Mouse (Mus musculus) kidney, embryonic 14.5 days (tissue): Measurements from ENCODE around the gene Crb1. TPM values are rescaled to one million over a fixed set of nuclear protein-coding genes. Genes with fewer than 3 reads are reported as not detected.

Experiments used
- ATAC-seq: fragments of 200-750 bp; cut with Nextera tagmentation; 2 replicates; pipeline ENCODE4 v1.8.0; 2017; ENCODE audit warnings: moderate number of reproducible peaks, mild to moderate bottlenecking, moderate TSS enrichment, moderate library complexity; ENCODE audit not compliant: low FRiP score, low TSS enrichment
- H3K27ac ChIP-seq: fragments of 300-500 bp; sonication (generic); 2 replicates; pipeline ENCODE4 v1.5.1; 2014; ENCODE audit warnings: low read depth, mild to moderate bottlenecking, low read length, moderate library complexity, mixed read lengths
- H3K27me3 ChIP-seq: fragments of 300-500 bp; sonication (generic); 2 replicates; pipeline ENCODE4 v1.6.1; 2014; ENCODE audit warnings: mild to moderate bottlenecking, low read length; ENCODE audit not compliant: control insufficient read depth, insufficient read depth
- H3K36me3 ChIP-seq: fragments of 300-500 bp; sonication (generic); 2 replicates; pipeline ENCODE4 v1.6.1; 2014; ENCODE audit warnings: low read length, mixed read lengths; ENCODE audit not compliant: control insufficient read depth, insufficient read depth
- H3K4me1 ChIP-seq: fragments of 300-500 bp; sonication (generic); 2 replicates; pipeline ENCODE4 v1.6.1; 2014; ENCODE audit warnings: low read length, mixed read lengths; ENCODE audit not compliant: control insufficient read depth, insufficient read depth
- H3K4me2 ChIP-seq: fragments of 300-500 bp; sonication (generic); replicated peaks from 2 replicates; pipeline ENCODE4 v1.6.1; 2014; ENCODE audit warnings: low read depth, mild to moderate bottlenecking, low read length
- H3K4me3 ChIP-seq: fragments of 300-500 bp; sonication (generic); 2 replicates; pipeline ENCODE4 v1.5.1; 2014; ENCODE audit warnings: mild to moderate bottlenecking, low read length
- H3K9ac ChIP-seq: fragments of 300-500 bp; sonication (generic); 2 replicates; pipeline ENCODE4 v1.6.1; 2014; ENCODE audit warnings: low read depth, mild to moderate bottlenecking, low read length, moderate library complexity
- H3K9me3 ChIP-seq: fragments of 300-500 bp; sonication (generic); 2 replicates; pipeline ENCODE4 v1.6.1; 2016; ENCODE audit warnings: low read length; ENCODE audit not compliant: control insufficient read depth
- WGBS: fragments of 180-500 bp; shearing (Covaris S2); extraction: QIAGEN DNeasy Blood & Tissue Kit; methylation state at CpG from one replicate; pipeline ENCODE4 v1.1.7; 2014; 5-methylcytosine and 5-hydroxymethylcytosine counted together
- polyA plus RNA-seq: library from polyadenylated mRNA; unstranded; fragments of >200 nt; fragmentation: Nextera tagmentation; extraction: Ambion mirVana; gene quantifications from 2 replicates; pipeline ENCODE4 v1.2.1, GENCODE M21; 2014

Gene Crb1
- polyA plus RNA-seq, 1 experiment from 2014 or later: 0.14 TPM

DNA sequence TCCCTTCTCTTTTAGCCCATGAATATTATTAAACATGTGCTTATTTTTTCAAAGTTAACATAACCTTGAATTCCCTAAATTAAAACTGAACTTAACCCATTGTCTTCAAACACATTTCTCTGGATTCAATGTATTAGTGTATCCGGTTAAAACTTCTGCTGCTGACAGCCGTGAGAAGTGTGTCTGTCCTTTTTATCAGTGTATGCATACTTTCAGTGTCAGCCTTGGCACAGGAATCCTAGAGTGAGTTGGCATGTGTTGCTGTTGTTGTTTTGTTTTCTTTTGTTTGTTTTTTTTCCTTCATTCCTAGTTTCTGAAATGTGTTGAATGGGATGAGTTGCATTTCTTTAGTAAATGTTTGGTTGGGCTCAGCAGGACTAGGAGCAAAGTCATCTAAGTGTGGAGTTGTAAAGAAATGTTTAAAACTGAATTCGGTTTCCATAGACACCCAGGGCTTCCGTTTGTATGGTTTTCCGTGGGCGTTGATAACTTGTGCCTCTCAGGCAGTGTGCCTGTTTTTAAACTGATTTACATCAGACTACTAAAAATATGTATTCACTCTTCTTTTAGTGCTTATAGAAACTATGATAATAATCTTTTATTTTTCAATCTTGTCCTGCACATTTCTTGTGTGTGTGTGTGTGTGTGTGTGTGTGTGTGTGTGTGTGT, 196.3 kb downstream of the Crb1 start:
- Histone ChIP-seq H3K4me1 (no peaks in the 10 kb centered on the region), H3K27me3 (no peaks in the 10 kb centered on the region), H3K9me3 (no peaks in the 10 kb centered on the region), H3K27ac (no peak overlapping the region), H3K36me3 (no peaks in the 10 kb centered on the region), H3K4me2 (no peak overlapping the region), H3K4me3 (no peak overlapping the region), H3K9ac (no peak overlapping the region)
- WGBS: 84% methylated on average over 6 of the region's 6 CpGs
- ATAC-seq: no peak

DNA sequence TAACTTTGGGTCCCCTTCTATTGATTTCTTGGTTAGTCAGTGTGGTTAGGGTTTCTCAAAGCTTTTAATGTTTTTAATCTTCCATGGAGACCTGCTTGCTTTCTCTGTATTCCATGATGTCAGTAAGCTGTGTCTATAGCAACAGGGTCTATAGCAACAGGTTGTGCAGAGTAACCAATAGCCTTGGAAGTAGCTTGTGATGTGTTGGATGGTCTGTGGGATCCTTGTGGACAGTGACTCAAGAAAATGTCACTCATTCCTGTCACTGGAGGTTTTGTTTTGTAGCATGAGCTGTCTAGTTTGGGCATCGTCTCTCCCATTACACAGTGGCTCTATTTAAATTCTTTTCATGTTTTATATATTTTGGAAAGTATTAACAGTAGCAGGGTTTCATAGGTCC, 197.2 kb downstream of the Crb1 start:
- no peaks in the 10 kb centered on the region for H3K9me3 ChIP-seq
- H3K9ac ChIP-seq: no peak overlapping the region
- no peak for ATAC-seq
- H3K4me1 ChIP-seq: no peaks in the 10 kb centered on the region
- no peak overlapping the region for H3K4me3 ChIP-seq
- no peak overlapping the region for H3K4me2 ChIP-seq
- H3K27me3 ChIP-seq: no peaks in the 10 kb centered on the region
- H3K36me3 ChIP-seq: no peaks in the 10 kb centered on the region
- 91% methylated on average over 1 of the region's 1 CpGs for WGBS
- H3K27ac ChIP-seq: no peak overlapping the region

DNA sequence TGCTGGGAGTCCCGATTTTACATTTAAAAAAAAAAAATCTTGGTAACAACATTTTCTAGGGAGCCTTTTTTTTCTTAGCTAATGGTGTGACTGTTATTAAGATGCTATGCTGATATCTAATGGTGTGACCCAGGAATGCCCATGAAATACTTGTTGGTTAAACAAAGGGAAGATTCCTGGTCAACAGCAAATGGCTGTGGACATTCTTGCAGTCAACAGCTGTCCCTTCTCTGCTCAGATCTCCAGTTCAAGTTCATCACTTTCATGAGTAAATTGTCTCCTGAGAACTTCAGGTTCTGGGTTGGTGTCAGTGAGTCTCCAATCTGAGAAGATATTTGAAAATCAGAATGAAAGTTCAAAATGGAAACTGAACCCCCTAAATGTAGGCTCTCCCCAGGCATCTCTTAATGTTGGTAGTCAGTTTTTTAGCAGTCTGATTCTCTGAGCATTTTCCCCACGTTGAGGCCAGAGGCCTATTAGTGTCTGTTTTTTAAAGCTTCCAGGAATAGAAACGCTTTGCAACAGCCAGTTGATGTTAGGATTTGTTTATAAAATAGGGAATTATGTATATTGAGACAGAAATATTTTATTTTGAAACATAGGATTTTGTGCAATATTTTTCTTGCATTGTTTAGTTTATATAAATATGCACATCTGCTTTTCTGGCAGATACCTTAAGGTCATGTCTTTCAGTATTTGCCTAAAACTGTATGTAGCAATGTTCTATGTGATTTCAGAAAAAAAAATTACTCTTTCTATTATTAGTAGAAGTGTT, 202.7 kb downstream of the Crb1 start:
- H3K4me3 ChIP-seq: no peak overlapping the region
- no peaks in the 10 kb centered on the region for H3K9me3 ChIP-seq
- no peak overlapping the region for H3K9ac ChIP-seq
- no peaks in the 10 kb centered on the region for H3K27me3 ChIP-seq
- no peak overlapping the region for H3K4me2 ChIP-seq
- H3K4me1 ChIP-seq: no peaks in the 10 kb centered on the region
- H3K27ac ChIP-seq: no peak overlapping the region
- H3K36me3 ChIP-seq: peaks cover 2% of the 10 kb centered on the region; the same call in 1 of the 2 replicates
- 83% methylated on average over 3 of the region's 3 CpGs for WGBS
- ATAC-seq: no peak

DNA sequence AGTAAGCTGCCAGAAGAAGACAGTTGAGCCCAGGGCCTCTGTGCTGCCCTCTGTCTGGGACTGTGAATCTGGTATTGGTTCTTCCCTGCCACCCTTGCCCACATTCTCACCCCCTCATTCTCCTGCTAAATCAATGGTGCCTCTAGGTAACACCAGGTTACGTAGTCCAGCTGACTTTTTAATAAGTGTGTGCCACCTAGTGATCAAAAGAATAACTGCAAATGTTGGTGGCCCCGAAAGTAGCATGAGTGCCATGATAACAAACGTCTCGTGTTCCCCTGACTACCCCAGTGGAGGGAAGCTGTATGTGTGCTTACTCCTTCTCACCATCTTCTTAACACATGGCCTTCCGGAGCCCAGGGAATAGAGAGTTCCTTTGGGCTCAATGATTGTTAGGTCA, 214.1 kb downstream of the Crb1 start:
- Histone ChIP-seq H3K27ac (no peak overlapping the region), H3K9ac (no peak overlapping the region), H3K36me3 (no peaks in the 10 kb centered on the region), H3K4me1 (no peaks in the 10 kb centered on the region), H3K4me3 (no peak overlapping the region), H3K9me3 (no peaks in the 10 kb centered on the region), H3K4me2 (no peak overlapping the region), H3K27me3 (no peaks in the 10 kb centered on the region)
- ATAC-seq: 0 out of 2 replicates have a peak, but pooled peaks have one; percentile 13
- WGBS: 38% methylated on average over 5 of the region's 5 CpGs

DNA sequence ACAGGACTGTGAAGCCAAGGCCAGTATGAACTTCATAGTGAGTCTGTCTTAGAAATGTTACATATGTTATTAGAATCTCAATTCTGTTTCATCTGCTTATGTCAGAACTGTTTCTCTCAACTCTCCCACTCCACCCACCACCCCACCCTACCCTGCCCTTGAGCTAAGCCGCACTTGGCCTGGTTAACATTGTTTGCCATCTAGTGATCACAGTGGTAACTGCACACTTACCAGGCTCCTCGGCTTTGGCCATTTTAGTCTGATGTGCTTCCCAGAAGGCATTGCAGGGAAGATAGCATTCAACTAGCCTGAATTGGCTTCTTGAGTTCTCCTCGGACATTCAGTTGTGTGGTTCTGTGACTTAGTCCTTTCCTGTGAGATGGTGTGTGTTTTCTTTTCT, 215.3 kb downstream of the Crb1 start:
- ATAC-seq: no peak; the same call in 1 of the 2 replicates

DNA sequence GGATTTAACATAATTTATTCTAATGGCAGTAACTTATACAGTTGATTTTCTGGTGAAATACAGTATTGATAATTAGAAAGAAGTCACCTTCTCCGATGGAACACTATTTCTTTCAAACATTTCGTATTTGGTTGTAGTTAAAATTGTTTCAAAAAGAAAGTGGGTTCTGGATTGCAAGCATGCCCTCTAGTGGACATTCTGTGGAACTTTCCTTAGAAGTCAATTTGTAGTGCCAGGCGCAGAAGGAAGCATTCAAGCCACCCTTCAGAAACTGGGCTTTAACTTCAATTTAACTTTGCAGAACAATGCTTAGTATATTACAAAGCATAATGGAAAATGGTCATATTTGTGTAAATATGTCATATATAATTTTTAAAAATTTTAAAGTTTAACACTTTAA, 220.5 kb downstream of the Crb1 start:
- H3K36me3 ChIP-seq: no peaks in the 10 kb centered on the region
- H3K27ac ChIP-seq: no peak overlapping the region
- no peak for ATAC-seq
- no peak overlapping the region for H3K4me3 ChIP-seq
- H3K4me2 ChIP-seq: no peak overlapping the region
- H3K4me1 ChIP-seq: no peaks in the 10 kb centered on the region
- 25% methylated on average over 3 of the region's 3 CpGs for WGBS
- no peak overlapping the region for H3K9ac ChIP-seq
- no peaks in the 10 kb centered on the region for H3K27me3 ChIP-seq
- H3K9me3 ChIP-seq: no peaks in the 10 kb centered on the region

More for the DNA sequence above, 215.3 kb downstream of the Crb1 start:
- Histone ChIP-seq H3K4me3 (no peak overlapping the region), H3K36me3 (no peaks in the 10 kb centered on the region), H3K9ac (no peak overlapping the region), H3K4me1 (no peaks in the 10 kb centered on the region), H3K4me2 (no peak overlapping the region), H3K27ac (no peak overlapping the region), H3K27me3 (no peaks in the 10 kb centered on the region), H3K9me3 (no peaks in the 10 kb centered on the region)
- WGBS: 58% methylated on average over 3 of the region's 3 CpGs

DNA sequence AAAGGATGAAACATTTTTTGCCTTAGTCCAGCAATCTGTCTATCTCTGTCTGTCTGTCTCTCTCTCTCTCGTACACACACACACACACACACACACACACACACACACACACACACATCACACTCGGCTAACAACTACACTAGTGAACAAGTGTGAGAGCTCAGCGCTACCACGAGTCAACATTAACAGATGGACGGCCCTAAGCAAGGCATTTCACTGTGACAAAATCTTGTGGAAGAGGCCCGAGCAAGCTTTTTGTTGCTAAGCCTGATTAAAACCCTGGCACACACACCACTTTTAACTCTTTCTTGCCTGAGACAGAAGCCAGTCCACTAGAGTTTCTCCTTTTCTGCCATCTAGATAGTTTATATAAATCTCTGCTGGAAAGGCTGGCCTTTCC, 223.4 kb downstream of the Crb1 start:
- Histone ChIP-seq H3K36me3 (no peaks in the 10 kb centered on the region), H3K9ac (no peak overlapping the region), H3K4me1 (no peaks in the 10 kb centered on the region), H3K4me3 (no peak overlapping the region), H3K27ac (no peak overlapping the region), H3K4me2 (no peak overlapping the region), H3K27me3 (no peaks in the 10 kb centered on the region), H3K9me3 (no peaks in the 10 kb centered on the region)
- WGBS: 67% methylated on average over 6 of the region's 6 CpGs
- no peak for ATAC-seq

DNA sequence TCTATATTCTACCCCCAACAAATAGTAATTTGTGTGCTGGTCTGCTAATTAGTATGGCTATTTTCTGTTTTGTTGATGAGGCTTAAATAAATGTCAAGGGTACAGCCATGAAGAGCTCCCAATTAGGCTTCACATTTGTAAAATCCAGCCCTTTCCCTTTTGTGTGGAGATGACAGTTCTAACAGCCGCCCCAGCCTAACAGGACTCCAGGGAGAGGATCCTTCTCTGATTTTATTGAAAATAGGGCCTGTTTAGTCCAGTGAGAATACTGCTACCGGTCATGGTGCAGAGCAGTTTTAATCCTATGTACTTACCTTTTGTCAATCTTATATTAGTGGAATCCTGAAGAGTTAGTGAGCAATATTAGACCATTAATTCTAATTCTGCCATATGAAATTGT, 223.9 kb downstream of the Crb1 start:
- 85% methylated on average over 2 of the region's 2 CpGs for WGBS
- H3K36me3 ChIP-seq: no peaks in the 10 kb centered on the region
- ATAC-seq: no peak

More for the DNA sequence above, 223.9 kb downstream of the Crb1 start:
- H3K4me2 ChIP-seq: no peak overlapping the region
- no peaks in the 10 kb centered on the region for H3K27me3 ChIP-seq
- H3K9me3 ChIP-seq: no peaks in the 10 kb centered on the region
- no peak overlapping the region for H3K4me3 ChIP-seq
- H3K4me1 ChIP-seq: no peaks in the 10 kb centered on the region
- no peak overlapping the region for H3K27ac ChIP-seq
- no peak overlapping the region for H3K9ac ChIP-seq
